Mouse (Mus musculus) adrenal gland, postnatal 14 days (tissue): Measurements from ENCODE around the gene Ptov1. TPM values are rescaled to one million over a fixed set of nuclear protein-coding genes. Genes with fewer than 3 reads are reported as not detected.
A peak's percentile ranks its signal among the peaks of the same experiment; 100 is the strongest.
"Not testable (repeated sequence)": the region's sequence is repeated elsewhere in the genome, so short reads cannot be mapped to it uniquely, and the experiment has no call there.

ENCODE experiments used
- DNase-seq: peaks from one replicate; pipeline ENCODE4 v3.0.0; 2021; ENCODE audit warnings: mixed read lengths
- total RNA-seq: library from RNA; stranded (reverse); gene quantifications from 2 replicates; pipeline ENCODE4 v1.2.3, GENCODE M21; 2021

The Ptov1 gene
- total RNA-seq, 1 experiment from 2014 or later, result 239 TPM

GRCm38 (mm10) chr7:44888256-44889105 is 18.9 kb upstream of the Ptov1 start:
- peak; percentile 68 for DNase-seq

GRCm38 (mm10) chr7:44886964-44887363 is 17.4 kb upstream of the Ptov1 start:
- DNase-seq, result no peak

- no peak for DNase-seq
These were observed 15.0 kb upstream of the Ptov1 start for GRCm38 (mm10) chr7:44884637-44885036.

- peak; percentile 73 for DNase-seq
These were observed 13.4 kb upstream of the Ptov1 start for GRCm38 (mm10) chr7:44883036-44883435.

GRCm38 (mm10) chr7:44877833-44878232 is 8.2 kb upstream of the Ptov1 start:
- no peak for DNase-seq

- DNase-seq, result not testable (repeated sequence)
These were observed 2.2 kb upstream of the Ptov1 start for GRCm38 (mm10) chr7:44871774-44872173.

- no peak for DNase-seq
These were observed 1.6 kb upstream of the Ptov1 start for GRCm38 (mm10) chr7:44871181-44871580.

GRCm38 (mm10) chr7:44870614-44871013 is 1.0 kb upstream of the Ptov1 start:
- no peak for DNase-seq

GRCm38 (mm10) chr7:44868919-44869696 is 480 bp downstream of the Ptov1 start:
- peak; percentile 83 for DNase-seq

- no peak for DNase-seq
These were observed 1.1 kb downstream of the Ptov1 start for GRCm38 (mm10) chr7:44868465-44868864.

- DNase-seq, result no peak
These were observed 1.8 kb downstream of the Ptov1 start for GRCm38 (mm10) chr7:44867802-44868201.

- no peak for DNase-seq
These were observed 2.4 kb downstream of the Ptov1 start for GRCm38 (mm10) chr7:44867010-44867702.

GRCm38 (mm10) chr7:44866276-44867009 is 3.1 kb downstream of the Ptov1 start:
- peak; percentile 91 for DNase-seq

GRCm38 (mm10) chr7:44864595-44865542 is 4.7 kb downstream of the Ptov1 start:
- no peak for DNase-seq

GRCm38 (mm10) chr7:44863982-44864494 is 5.5 kb downstream of the Ptov1 start:
- DNase-seq, result no peak

- DNase-seq, result peak; percentile 55
These were observed 6.4 kb downstream of the Ptov1 start for GRCm38 (mm10) chr7:44863210-44863609.

- DNase-seq, result no peak
These were observed 7.2 kb downstream of the Ptov1 start for GRCm38 (mm10) chr7:44862434-44862833.

- DNase-seq, result no peak
These were observed 8.2 kb downstream of the Ptov1 start for GRCm38 (mm10) chr7:44861429-44861816.

- peak; percentile 89 for DNase-seq
These were observed 8.8 kb downstream of the Ptov1 start for GRCm38 (mm10) chr7:44860576-44861428.

- no peak for DNase-seq
These were observed 9.7 kb downstream of the Ptov1 start for GRCm38 (mm10) chr7:44859896-44860295.
